Mouse (Mus musculus) gonadal fat pad, adult 2 months (tissue): ENCODE measurements around the gene Gm20521. TPM values are rescaled to one million over a fixed set of nuclear protein-coding genes. Genes with fewer than 3 reads are reported as not detected.

Source experiments
- DNase-seq: peaks from one replicate; pipeline ENCODE4 v3.0.0-alpha.2; 2012; ENCODE audit warnings: low read depth
- polyA plus RNA-seq: library from polyadenylated mRNA; depleted of rRNA; stranded (reverse); fragments of >200 nt; gene quantifications from 2 replicates; pipeline ENCODE4 v1.2.3, GENCODE M21; 2012; rRNA removed

Gene Gm20521
- polyA plus RNA-seq, result 1.4 and 4.1 TPM in 2 replicates

- DNase-seq, result no peak
Measured at GRCm38 (mm10) chr14:54883154-54884021, at the start of gene Gm20521, which contains the start of gene Bcl2l2. Gm20521 (plus strand) TSS chr14:54883441. Bcl2l2 (plus strand) TSS chr14:54883377.

GRCm38 (mm10) chr14:54843461-54843860, 39.8 kb upstream of the Gm20521 start:
- no peak for DNase-seq

GRCm38 (mm10) chr14:54855726-54856125, 27.5 kb upstream of the Gm20521 start:
- DNase-seq, result no peak

- no peak for DNase-seq
Measured at GRCm38 (mm10) chr14:54856703-54857102, 26.5 kb upstream of the Gm20521 start.

- DNase-seq, result no peak
Measured at GRCm38 (mm10) chr14:54857891-54858290, 25.4 kb upstream of the Gm20521 start.

- DNase-seq, result no peak
Measured at GRCm38 (mm10) chr14:54860511-54860910, 22.7 kb upstream of the Gm20521 start.

- DNase-seq, result no peak
Measured at GRCm38 (mm10) chr14:54863501-54864312, 19.5 kb upstream of the Gm20521 start.

GRCm38 (mm10) chr14:54864313-54865036, 18.8 kb upstream of the Gm20521 start:
- no peak for DNase-seq

- DNase-seq, result no peak
Measured at GRCm38 (mm10) chr14:54865626-54866025, 17.6 kb upstream of the Gm20521 start.

- no peak for DNase-seq
Measured at GRCm38 (mm10) chr14:54866268-54866667, 17.0 kb upstream of the Gm20521 start.

GRCm38 (mm10) chr14:54866936-54867335, 16.3 kb upstream of the Gm20521 start:
- no peak for DNase-seq

GRCm38 (mm10) chr14:54868026-54868425, 15.2 kb upstream of the Gm20521 start:
- no peak for DNase-seq

GRCm38 (mm10) chr14:54870861-54871260, 12.4 kb upstream of the Gm20521 start, which contains the start of gene Homez:
Homez (minus strand) TSS chr14:54870961.
- no peak for DNase-seq

GRCm38 (mm10) chr14:54874165-54874564, 9.1 kb upstream of the Gm20521 start:
- no peak for DNase-seq

GRCm38 (mm10) chr14:54875844-54876538, 7.2 kb upstream of the Gm20521 start:
- no peak for DNase-seq

GRCm38 (mm10) chr14:54876539-54877047, 6.6 kb upstream of the Gm20521 start:
- DNase-seq, result no peak

GRCm38 (mm10) chr14:54877048-54877715, 6.1 kb upstream of the Gm20521 start, which contains the start of gene Ppp1r3e:
Ppp1r3e (minus strand) TSS chr14:54877550.
- DNase-seq, result no peak

GRCm38 (mm10) chr14:54884022-54884712, 926 bp downstream of the Gm20521 start:
- DNase-seq, result no peak

- no peak for DNase-seq
Measured at GRCm38 (mm10) chr14:54885309-54885708, 2.1 kb downstream of the Gm20521 start.

- DNase-seq, result no peak
Measured at GRCm38 (mm10) chr14:54892200-54892599, 9.0 kb downstream of the Gm20521 start, which contains the start of gene Pabpn1. Pabpn1 (plus strand) TSS chr14:54892500.
